Mouse (Mus musculus) right cerebral cortex, postnatal 4 days (tissue): Measurements from ENCODE around the gene Gin1.

Source experiments
- DNase-seq: peaks from one replicate; pipeline ENCODE4 v3.0.0-alpha.2; 2022

Gene Gin1

DNA sequence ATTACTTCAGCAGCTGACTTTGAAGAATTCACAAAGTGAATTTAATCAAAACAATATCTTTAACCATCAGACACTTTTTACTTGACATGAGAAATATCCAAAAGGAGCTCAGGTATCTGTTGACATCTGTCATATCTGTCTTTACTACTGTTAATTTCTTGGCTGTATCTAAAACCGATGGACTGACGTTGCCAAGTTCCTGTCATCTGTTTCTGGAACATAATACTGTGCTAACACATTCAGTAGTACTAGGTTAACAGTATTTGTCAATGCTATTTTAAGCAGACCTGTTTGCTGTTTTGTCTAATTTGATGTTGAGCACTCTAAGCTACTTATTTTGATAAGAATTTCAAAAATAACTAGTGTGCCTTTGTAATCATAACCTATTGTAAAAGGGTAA, 18.5 kb downstream of the Gin1 start:
- no peak for DNase-seq

DNA sequence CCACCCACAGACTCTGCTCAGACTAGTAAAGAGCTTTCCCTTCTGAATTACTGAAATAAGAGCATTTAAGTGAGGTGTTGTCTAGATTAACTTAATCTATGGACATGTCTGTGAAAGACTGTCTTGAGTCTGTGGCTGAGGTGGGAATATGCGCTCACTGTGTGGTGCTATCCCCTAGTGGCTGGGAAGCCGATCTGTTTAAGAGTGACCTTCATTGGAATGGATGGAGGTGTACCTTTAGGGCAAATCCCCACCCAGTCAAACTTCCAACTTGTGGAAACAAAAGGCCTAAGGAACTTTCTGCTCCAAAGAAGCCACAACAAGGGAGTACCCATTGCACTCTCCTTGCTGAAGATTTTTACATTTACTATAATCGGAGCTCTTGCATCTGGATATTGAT, 24.1 kb downstream of the Gin1 start:
- no peak for DNase-seq

DNA sequence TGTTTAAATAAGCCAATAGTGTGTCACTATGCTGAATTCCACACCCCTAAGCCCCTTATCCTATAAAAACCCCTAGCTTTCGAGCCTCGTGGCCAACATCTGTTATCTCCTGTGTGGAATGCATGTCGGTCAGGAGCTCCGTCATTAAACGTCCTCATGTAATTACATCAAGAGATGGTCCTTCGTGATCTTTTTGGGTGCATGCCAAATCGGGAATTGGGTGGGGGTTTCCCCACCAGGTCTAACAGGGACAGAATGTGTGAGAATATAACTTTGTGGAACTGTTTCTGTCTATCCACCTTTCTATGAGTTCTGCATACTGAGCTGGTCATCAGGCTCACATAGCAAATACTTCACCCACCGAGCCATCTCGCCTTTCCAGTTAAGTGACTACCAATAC, 26.0 kb downstream of the Gin1 start:
- DNase-seq = no peak

- no peak for DNase-seq
Observed at GRCm38 (mm10) chr1:97802207-97802902, 32.4 kb downstream of the Gin1 start.

- DNase-seq = no peak
Observed at GRCm38 (mm10) chr1:97804520-97804919, 34.5 kb downstream of the Gin1 start.

GRCm38 (mm10) chr1:97809255-97809912, 39.4 kb downstream of the Gin1 start:
- no peak for DNase-seq

DNA sequence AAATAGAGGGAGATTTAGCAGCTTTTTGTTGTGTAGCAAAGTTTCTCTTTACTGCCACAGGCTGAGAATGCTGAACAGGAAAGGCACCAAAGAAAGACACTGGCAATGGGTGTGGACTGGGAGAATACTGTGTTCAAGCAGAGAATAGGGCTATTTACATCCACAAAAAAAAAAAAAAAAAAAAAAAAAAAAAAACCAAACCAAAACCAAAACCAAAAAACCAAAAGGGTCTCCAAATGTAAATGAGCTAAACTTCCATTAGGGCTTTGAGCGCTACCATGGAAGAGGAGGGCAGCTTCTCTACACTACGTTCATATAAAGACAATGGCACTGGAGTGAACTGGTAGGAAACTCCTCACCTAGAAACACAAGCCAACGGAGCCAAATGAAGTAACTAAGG, 51.3 kb downstream of the Gin1 start:
- DNase-seq = no peak

DNA sequence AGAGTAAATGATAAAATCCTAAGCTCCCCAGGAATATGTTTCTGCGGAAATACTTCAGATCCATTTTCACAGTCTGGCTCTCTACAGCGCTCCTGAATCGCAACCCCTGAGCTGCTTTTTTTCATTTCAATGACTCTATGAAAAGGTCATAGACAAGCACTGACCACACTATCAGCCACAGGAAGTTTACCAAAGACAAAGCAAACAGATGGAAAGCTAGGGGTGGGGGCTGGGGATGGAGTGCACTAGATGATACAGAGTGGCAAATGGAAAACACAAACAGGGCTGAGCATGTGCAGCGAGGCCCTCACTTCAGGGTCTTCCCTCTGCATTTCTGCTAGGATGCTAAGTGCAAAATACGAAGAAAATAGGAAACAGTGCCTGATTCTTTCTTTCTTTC, 52.2 kb downstream of the Gin1 start:
- DNase-seq = no peak

- no peak for DNase-seq
Observed at GRCm38 (mm10) chr1:97822904-97823303, 52.9 kb downstream of the Gin1 start.

DNA sequence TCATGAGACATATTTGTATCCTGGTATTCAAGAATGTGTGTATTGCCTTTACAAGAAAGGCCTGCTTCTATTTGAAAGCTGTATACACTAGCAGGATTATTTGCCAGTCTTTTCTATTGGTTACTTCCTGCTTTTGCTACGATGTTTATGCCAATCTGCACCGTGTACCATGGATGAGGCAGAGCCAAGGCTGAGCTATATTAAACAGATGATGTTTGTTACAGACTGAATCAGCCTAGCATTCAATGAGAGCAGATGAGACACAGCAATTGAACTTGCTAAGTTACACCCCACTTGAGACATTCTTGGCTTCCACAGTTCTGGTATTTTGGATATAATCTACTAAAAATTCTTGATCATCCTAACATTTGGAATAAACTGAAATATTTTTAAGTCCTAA, 57.6 kb downstream of the Gin1 start:
- DNase-seq = no peak

GRCm38 (mm10) chr1:97828087-97828486, 58.1 kb downstream of the Gin1 start:
- no peak for DNase-seq

- DNase-seq = peak; percentile 60
Observed at GRCm38 (mm10) chr1:97833466-97834353, 63.7 kb downstream of the Gin1 start.

- no peak for DNase-seq
Observed at GRCm38 (mm10) chr1:97834354-97834822, 64.4 kb downstream of the Gin1 start.
